Mouse (Mus musculus): ENCODE measurements around the gene Tfdp1.
"Not testable (repeated sequence)": the region's sequence is repeated elsewhere in the genome, so short reads cannot be mapped to it uniquely, and the experiment has no call there.

The Tfdp1 gene

DNA sequence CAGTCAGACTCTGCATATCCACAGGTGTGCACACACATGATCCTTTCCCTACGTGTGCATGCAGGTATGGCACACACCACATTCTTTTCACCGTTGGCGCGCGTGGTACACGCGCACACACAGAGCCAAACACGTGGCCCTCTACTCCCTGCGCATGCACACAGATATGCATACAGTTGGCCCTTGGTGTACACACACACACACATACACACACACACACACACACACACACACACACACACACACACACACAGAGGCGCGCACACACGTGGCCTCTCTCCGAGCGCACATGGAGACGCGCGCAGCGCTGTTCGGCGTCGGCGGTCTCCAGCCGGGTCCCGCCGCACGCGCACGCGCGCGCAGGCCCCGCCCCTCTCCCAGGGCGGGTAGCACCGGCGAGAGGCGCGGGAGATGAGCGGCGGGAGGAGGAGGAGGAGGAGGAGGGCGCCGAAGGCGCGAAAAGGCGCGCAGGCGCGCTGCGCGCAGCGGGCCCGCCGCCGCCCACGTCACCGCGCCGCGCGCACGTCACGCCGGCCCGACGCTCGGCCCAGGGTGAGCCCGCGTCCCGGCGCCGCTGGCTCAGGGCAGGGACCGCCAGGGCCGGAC is at the start of gene Tfdp1:
TSS of gene Tfdp1 (plus strand) at position 497 of the 606 bp plus-strand sequence.
- DNase-seq, result peak; percentile 78

DNA sequence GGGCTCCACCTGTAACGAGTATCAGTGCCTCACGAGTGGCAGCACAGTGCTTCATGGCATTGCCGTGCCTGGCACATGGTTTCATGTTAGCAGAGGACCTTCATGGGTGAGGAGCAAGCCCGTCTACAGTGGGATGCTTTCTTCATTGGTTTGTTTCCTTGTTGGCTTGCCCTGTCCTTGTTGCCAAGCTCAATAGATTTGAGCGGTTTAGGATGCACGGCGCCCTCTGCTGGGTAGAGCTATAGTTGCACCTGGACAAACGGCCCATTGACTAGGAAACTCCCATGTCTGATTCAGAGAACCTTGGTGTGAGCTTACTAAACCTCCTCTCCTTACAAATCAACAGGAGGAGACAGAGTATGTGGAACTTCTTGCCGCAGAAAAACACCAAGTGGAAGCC is 46.2 kb upstream of the Tfdp1 start:
- DNase-seq, result peak; percentile 85

DNA sequence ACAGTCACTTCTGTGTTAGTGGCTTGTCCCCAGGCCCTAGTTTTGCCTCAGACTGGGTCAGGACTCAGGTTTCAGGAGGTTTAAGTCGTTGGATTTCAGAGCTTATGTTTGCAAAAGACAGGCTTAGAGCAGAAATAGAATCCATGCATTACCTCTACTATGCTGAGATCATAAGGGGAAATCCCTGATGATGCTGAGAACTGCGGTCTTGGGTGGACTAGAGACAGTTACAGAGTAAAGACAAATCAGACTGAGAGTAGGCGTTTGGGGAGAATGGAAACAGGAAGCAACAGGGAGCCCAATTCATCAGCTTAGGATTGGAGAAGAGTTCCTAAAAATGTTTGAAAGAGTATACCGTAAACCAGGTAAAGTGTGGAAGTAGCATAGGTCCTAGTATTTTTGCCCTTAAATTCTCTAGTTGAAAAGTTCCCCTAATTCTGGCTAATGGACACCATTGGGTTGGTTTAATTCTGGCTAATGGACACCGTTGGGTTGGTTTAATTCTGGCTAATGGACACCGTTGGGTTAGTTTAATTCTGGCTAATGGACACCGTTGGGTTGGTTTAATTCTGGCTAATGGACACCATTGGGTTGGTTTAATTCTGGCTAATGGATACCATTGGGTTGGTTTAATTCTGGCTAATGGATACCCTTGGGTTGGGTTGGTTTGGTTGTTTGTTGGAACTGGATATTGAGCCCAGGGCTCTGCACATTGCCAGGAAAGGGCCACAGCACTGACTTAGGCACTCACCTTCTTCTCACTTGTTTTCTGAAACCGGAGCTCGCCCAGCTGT is 44.7 kb upstream of the Tfdp1 start:
- DNase-seq, result no peak

DNA sequence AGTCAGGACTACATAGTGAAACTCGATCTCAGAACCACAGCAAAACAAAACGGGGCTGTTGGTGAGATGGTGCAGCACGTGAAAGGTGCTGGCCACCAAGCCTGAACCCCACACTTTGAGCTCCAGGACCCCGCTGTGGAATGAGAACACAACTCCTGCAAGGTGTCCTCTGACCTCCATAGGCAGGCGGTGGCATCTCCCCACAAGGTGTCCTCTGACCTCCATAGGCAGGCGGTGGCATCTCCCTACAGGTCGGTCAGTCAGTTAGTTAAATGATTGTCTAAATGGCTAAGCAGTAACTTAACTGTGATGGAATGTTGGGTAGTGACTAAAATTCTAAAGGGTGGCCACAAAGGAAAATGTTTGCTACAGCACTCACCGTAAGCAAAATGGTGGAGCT is 39.0 kb upstream of the Tfdp1 start:
- peak; percentile 23 for DNase-seq

DNA sequence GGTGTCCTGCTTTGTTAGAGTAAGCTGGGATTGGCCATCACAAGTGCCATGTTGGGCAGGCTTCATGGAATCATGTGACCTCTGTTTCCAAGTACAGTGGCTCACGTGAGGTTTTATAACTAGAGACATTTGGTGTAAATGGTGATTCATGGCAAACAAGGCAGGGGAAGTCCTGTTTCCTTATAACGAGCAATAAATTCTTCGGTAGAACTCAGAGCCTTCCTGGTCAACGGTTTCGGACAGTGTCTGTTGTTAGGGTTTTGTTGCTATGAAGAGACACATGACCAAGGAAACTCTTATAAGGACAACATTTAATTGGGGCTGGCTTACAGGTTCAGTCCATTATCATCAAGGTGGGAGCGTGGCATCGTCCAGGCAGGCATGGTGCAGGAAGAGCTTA is 37.5 kb upstream of the Tfdp1 start:
- no peak for DNase-seq

DNA sequence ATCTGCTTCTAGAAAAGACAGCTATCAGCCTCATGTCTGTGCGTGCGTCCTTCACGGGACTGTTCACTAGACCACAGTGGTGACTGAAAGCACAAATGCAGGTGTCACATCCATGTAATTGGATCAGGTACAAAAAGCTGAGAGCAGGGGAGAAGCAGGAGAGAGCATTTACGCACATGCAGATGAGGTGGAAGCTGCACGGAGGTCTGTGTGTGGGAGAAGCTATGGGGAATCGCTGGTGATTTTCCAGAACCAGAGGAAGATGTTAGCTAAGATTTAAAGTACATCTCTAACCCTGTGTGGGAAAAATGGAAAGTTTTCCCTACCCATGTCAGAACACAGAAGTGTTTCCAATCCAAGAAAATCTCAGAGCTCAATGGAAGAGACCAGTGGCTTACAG is 33.1 kb upstream of the Tfdp1 start:
- DNase-seq, result no peak

DNA sequence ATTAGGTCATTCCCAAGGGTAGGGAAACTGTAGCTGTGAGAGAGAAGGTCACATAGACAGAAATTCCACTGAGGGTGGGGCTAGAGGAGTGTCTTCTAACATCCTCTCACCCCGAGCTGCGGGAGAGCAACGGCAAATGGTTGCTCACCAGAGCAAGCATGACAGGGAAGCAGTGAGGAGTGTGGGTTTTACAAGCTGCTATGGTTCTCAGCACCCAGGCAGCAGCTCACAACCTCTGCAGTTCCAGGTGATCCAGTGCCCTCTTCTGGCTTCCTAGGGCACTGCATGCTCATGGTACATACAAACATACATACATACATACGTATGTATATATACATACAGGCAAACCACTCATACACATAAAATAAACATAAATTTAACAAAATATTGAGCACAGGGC is 32.7 kb upstream of the Tfdp1 start:
- no peak for DNase-seq

DNA sequence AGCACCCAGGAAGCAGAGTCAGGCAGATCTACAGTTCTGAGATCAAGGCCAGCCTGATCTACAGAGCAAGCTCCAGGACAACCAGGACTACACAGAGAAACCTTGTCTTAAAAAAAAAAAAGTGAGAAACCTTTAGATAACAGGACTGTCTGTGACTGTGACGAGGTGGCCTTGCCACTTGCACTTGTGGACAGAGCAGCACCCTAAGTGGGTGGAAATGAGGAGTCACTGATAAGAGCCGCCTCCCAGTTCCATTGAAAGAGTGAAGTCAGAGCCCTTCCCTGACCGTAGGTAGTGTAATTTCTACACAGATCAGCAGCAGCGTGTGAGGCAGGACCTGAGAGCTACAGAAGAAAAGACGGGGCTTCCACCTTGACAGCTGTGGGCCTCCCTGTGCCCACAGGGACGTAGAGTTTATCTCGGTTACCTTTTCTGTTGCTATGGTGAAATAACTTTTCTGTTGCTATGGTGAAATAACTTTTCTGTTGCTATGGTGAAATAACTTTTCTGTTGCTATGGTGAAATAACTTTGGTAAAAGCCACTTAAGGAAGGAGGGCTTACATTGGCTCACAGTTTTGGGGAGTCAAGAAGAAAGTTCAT is 32.1 kb upstream of the Tfdp1 start:
- DNase-seq, result no peak

DNA sequence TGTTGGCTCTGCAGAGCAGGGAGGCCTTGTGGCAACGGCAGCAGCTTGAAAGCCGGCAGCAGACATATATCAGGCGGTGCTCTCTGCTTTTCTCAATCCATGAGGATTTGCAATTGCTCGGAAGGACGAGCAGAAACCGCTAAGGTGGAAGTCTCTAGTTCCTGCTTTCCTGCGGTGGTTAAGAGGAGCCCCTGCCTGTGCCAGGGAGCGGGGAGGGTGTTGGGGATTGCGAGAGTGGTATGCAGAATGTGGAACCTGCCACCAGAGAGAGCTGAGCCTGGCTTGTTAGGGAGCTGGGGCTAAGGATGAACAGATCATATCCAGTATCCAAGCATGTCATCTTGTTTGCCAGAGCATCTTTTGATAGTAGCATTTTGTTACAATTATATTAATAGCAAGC is 31.6 kb upstream of the Tfdp1 start:
- no peak for DNase-seq

DNA sequence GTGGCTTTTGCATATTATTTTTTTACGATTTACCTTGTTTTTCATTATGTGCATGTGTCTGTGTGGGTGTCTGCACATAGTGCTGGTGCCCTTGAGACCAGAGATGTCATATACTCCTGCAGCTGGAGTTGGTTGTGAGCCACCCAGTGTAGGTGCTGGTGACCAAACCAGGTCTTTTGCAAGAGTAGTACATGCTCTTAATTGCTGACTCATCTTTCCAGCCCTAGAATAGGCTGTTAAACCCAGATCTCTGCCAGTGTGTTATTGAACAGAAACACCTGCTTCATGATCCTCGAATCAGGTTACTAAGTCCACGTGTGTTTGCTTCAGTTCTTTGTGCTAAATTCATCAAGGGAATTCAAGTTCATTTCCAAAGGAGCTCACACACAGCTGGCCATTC is 23.6 kb upstream of the Tfdp1 start:
- DNase-seq, result no peak

DNA sequence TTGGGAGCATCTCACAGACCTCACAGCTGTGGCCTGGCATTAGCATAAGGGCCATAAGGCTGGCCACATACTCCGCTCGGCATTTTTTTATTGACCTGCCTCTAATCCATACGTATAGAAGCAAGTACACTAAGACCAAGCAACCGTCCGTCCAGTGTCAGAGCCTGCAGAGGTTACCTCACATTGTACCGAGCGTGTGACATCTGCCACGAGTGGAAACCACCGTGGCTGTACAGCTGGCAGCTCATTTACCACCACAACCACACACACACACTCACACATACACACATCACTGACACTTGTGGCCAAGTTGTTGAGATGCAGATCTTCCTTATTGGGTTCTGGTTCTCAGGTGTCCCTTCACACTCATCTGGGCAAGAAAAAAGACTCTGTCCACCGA is 21.9 kb upstream of the Tfdp1 start:
- DNase-seq, result no peak

DNA sequence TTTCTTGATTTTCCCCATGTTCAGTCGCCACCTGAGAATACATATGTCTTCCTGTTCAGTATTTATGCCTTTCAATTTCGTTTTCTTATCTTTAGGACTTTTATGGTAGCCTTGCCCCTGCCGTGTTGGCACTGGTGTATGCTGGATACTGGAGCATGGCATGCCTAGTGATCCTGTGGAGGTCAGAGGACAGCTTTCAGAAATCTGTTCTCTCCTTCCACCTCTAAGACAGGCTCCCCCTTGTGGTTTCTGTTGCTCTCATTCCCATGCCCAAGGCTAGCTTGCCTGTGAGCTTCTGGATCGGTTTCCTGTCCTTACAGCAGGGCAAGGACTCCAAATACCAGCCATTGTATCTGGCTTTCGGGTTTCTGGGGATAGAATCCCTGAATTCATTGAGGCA is 12.0 kb upstream of the Tfdp1 start:
- peak; percentile 40 for DNase-seq

DNA sequence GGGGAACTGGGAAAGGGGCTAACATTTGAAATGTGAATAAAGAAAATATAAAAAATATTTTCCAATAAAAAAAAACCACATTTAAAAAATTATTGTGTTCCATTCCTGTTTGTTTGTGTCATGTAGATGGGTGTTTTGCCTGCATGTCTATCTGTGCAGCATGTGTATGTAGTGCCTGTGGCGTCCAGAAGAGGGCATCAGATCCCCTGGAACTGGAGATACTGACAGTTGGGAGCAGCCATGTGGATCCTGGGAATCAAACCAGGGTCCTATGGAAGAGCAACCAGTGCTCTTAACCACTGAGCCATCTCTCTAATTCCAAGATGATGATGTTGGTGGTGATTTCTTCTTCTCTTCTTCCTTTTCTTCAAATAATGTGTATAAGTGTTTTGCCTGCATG is 3.9 kb upstream of the Tfdp1 start:
- no peak for DNase-seq

DNA sequence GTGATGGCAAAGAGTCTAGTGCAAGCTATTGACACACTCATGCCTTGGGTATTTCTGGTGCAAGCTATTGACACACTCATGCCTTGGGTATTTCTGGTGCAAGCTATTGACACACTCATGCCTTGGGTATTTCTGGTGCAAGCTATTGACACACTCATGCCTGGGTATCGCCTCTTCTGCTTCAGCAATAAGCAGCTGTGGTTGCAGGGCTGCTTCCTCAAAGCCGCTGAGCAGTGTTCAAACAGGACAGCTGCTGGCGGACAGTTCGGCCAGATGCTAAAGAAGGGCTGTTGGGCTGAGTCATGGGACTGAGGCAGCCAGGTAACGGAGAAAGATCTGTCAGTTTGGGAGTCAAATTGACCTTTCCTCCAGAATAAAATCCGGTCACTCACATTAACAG is 1.3 kb upstream of the Tfdp1 start:
- not testable (repeated sequence) for DNase-seq

DNA sequence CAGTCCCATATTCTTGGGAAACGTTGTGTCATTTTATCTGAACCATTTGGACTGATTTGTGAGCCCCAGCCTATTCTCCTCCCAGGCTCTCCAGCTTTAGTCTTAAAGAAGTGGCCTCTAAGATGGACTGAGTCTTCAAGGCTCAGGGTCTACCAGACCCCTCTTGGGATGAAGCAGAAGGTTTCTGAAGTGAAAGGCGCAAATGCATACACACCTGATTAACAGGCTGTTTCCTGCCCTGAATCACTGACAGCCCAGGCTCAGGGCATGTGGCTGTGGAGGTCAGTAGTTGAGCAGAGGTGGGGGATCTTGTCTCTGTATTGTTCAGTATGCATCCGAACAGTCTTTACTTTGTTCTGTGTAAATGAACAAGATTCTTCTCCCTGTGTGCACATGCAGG is 873 bp upstream of the Tfdp1 start:
- DNase-seq, result no peak

DNA sequence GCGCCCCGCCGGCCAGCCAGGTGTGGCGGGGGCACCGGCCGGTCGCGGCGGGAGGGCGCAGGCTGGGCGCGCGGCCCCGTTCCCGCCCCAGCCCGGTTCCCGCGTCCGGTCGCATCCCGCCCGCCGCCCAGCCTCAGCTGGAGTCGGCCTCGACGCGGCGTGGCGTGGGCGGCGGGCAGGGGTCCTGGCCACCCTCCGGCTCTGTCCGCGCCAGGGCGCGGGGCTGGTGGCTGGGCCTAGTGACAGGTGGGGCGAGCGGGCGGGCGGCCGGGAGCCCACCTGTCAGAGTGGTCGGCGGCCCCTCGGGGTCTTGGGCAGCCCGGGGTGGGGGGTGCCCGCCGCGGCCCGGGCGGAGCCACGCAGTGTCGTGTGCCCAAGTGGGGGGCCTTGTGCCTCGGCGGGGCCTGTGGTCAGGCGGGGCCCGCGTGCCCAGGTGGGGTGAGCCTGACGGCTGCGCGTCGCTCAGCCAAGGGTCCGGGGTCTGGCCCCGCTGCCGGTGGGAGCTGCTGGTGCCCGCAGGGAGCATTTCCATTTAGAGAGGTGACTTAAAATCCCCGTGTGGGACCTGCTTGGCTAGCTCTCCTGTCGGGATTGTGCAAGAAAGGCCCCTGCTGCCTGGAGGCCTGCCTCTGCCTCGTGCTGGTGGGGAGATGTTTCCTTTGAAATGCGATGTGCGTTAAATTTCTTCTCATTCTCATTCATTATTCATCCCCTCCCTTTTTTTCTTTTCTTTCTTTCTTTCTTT is 522 bp downstream of the Tfdp1 start:
- DNase-seq, result peak; percentile 15

DNA sequence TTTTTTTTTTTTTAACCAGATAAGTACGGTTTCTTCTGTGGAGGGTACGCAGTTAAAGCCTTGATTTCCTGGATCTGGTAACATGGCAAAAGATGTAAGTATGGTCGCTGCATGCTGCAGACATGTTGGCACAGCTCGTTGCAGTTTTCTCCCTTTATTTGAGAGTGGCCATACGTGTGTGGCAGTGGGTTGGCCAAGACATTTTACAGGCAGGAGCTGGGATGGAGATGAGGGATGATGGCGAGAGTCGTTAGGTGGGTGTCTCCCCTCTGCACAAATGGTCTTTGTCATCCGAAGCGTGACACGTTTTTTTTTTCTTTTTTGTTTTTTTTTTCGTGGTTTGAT is 1.1 kb downstream of the Tfdp1 start:
- DNase-seq, result no peak

DNA sequence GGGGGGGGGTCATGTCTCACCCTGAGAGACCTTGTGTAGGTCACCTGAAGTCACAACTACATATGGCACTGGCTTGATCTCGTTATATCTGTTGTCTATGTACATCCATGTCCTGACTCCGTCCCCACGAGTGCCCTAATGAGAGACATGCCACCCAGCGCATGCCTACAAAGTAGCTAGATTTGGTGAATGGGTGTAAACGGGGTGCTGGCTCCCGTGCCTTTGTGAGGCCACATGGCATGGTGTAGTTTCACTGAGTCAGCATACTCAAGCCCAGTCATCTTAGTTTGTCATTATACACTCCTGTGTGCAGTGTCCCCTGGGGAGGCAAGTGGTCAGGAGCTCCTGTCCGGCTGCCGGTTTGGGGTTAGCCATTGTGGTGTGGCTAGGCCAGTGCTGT is 2.1 kb downstream of the Tfdp1 start:
- no peak for DNase-seq

DNA sequence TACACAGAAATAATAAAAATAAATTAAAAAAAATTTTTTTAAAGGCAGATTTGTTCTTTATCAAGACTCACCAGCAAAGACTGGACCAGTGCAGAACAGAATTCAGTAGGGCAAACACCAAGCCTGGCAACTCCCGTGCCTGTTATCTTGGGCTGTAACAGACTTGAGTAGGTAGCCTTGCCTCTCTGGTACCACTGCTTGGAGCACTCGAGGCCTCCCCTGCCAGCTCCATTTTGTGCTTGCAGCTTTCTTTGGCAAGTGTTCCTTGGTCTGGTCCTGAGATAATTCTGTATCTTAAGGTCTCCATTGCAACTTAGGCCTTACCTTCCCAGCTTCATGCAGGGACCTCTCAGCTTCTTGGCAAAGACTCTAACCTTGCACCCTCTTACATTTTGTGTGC is 3.8 kb downstream of the Tfdp1 start:
- DNase-seq, result no peak

DNA sequence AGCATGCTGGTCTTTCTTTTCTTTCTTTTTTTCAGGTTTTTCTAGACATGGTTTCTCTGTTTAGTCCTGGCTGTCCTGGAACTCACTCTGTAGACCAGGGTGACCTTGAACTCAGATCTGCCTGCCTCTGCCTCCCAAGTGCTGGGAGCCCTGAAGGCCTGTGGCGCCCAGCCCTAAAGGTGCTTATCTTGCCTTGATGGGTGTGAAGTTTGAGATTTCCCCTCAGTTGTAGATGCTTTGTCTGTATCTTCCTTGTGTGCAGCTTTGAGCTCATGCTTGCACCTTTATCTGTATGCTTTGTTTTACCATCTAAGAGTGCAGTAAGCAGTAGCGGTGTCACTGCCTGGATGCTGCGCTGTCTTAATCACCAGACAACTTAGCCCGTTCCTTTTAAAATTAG is 4.6 kb downstream of the Tfdp1 start:
- DNase-seq, result no peak

DNA sequence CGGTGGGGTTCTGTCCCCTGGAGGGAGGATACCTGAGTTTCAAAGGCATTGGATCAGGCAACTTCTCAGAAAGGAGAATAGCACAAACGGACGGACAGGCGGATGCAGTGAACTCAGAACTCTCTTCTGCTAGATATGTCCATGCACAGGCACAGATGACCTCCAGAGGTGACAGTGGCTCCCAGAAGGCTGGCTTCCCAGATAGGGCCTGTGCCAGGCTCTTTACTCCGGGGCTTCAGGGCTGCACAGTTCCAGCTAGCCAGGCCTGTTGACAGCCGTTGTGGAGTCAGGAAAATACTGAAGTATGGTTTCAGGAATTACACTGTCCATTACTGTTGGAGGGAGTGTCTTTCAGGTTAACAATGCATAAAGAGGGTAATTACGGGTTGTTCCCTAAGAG is 11.5 kb downstream of the Tfdp1 start:
- DNase-seq, result no peak

DNA sequence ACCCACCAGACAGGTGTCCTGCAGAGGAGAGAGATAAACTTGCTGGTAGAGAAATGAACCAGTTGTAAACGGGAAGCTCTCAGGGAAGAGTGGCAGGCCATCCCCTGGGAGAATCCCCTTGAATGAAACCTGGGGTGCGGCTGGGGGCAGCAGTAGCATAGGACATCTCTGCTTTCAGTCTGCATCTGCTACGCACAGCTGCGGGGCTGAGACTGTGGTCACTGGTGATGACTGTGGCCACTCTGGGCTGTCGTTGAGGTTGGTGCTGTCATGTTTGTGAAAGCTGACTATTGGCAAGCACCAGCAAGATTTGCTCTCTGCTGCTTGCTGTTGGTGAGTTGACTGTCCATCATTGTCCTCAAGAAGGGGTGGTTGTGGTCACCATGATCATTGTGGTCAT is 13.0 kb downstream of the Tfdp1 start:
- no peak for DNase-seq

DNA sequence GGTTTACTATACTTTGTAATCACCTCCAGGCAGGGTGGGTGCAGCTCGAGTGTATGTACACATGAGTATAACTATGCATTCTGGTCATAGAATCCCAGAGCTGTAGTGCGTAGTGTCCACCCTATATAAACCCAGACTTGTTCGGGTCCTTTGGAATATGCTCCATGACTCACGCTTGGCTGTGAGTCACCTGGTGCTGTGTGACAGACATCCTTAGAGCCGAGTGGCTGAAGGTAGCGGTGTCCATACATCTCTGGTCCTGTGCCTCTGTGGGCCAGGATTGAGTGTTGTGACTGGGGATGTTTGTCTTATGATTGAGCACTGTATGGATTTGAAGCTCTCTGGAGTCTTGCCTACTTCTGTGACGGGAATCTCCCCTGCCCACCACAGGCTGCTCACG is 14.1 kb downstream of the Tfdp1 start:
- no peak for DNase-seq

Measured in kidney, adult 18-20 months (tissue).